Mouse (Mus musculus): ENCODE measurements around the gene Hivep3.

- TF ChIP-seq CTCF (conservative IDR thresholded peaks at IDR 0.05; ENCODE audit: low read length) (no peak), NANOG (IDR thresholded peaks at IDR 0.05; ENCODE audit: borderline replicate concordance, low read length) (no peak)
These were observed 314.7 kb downstream of the Hivep3 start for GRCm38 (mm10) chr4:120048274-120048673.
